Mouse (Mus musculus): Measurements from ENCODE around the gene Smyd3.
A peak's percentile ranks its signal among the peaks of the same experiment; 100 is the strongest.

Smyd3 gene

DNA sequence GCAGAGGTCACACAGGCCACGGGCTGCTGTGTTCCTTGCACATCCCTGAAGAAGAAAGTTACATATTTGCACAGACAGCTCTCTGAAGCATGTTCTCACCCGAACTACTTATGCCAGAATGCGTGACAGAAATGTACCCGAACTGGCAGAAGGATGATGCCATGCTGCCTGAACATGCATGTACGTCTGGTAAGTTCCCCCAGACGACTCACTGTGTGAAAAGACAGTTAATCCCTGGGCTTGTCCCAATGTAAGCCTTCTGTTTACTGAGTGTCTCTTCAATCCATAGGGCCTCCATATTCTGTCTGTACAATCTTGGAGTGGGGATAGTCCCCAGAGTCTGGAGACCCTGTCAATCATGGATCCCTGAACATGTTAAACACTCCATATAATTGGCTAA, 231.1 kb downstream of the Smyd3 start:
- DNase-seq (ENCODE audit: low spot score): no peak

DNA sequence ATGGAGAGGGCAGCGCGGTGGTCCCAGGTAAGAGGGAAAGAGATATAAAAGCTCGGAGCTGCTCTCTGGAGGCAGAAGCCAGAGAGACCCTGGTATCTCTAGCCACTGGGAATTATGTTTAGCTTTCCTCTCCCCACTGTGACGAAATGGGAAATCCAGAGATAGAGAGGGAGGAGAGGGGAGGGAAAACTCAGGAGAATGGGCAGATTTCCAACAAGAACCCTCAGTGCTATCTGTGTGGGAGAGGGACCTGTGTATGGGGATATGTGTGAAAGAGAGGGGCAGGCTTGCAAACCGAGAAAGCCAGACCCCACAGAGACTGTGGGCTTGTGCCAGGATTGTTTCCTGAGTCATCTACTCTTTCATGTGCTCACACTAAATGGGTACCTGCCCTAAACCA, 235.0 kb downstream of the Smyd3 start:
- DNase-seq (ENCODE audit: low spot score): no peak

DNA sequence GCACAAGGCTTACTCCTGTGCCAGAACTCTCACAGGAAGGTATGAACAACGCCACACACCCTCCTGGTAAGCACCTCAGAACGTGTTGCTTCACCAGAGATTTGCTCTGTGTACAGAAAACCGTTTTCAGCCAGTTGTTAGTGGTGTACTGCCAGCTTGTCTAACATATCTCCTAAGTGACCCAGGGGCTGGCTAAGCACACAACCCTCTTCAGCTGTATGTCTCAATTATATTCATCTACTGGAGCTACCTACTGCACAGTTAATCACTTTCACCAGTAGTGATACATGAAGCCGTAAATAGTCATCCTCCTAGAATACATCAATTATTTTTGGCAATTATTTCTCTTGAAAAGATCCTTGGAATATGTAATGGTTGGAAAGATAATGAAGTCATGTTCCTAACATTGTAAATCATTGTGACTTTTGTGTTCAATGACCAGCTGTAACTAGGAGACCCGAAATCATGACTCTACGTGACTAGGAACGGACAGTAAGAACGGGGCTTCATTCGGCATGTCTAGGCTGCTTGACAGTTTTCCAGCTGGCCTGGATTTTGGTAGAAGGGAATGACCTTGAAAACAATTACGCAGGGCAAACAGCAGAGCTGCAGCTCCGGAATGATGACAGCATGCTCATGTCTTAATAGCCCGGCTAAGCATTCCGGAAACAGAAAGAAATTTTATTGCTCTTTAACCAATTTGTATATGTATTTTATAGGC, 236.3 kb downstream of the Smyd3 start:
- DNase-seq (ENCODE audit: low spot score): no peak

DNA sequence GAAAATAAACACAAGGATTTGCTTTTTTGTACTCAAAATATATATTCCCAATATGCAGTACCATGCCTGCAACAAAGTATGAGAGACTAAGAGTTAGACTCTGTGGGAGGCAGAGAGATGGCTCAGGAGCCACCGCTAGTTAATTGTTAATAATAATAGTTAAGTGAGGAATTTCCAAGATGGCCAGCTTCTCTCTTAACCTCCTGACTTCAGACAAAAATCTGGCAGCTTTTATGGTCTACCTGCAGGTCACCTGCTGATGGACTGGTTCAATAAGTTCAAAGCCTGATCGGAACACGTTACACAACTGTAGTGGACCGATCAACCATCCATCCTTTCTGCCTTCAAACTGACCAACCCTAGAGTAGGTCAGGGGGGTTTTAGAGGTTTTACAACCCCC, 238.7 kb downstream of the Smyd3 start:
- no peak for DNase-seq (ENCODE audit: low spot score)

GRCm38 (mm10) chr1:179277346-179277745, 240.5 kb downstream of the Smyd3 start:
- DNase-seq (ENCODE audit: low spot score): no peak

DNA sequence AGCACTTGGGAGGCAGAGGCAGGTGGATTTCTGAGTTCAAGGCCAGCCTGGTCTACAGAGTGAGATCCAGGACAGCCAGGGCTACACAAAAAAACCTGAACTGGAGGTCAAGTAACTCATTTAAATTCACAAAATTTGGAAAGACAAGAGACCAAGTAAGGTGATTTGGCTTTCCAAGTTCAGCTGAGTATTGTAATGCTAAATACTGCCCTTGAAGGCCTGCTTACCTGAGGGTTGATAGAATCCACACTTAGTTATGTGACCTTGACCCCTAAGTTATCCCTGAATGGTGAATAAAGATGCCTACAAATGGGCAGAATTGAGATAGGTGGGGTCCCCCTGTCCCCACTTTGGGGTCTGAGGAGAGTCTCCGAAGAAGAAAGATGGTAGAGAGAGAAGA, 241.0 kb downstream of the Smyd3 start:
- no peak for DNase-seq (ENCODE audit: low spot score)

GRCm38 (mm10) chr1:179272926-179273325, 244.9 kb downstream of the Smyd3 start:
- DNase-seq (ENCODE audit: low spot score): no peak

DNA sequence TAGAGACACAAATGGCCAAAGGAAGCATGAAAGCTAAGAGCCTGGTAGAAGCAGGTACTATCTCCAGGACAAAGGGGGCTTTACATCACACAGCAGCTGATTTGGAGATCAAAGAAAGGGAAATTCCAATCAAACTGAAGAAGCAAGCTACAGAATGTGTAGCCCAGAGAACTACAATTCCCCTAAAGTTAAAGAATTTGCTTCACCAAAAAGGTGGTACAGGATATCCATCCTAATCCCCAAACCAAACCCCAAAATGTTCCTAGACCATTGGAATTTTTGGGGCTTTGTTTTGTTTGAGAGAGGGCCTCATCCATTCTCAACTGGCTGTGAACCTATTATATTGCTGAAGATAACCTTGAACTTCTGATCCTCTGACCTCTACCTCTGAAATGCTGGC, 245.5 kb downstream of the Smyd3 start:
- DNase-seq (ENCODE audit: low spot score): no peak

DNA sequence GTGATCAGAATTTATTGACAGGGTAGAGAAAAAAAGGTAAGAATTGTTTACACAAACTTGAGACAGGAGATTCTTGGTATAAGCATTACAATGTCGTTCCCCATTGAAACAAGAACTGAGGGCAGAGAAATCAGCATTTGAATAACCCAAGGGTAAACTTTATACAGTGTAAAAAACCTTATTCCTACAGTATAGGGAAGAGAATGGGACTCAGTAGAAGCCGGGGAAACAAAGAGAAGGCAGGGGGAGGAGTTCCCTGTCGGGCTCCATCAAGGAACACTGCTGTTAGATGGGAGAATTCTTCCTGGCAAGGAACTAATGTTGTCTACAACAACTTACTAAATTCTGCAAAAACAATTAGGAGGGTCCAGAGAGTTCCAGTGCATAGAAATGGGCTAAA, 250.9 kb downstream of the Smyd3 start:
- DNase-seq (ENCODE audit: low spot score): no peak

GRCm38 (mm10) chr1:179261496-179261966, 256.3 kb downstream of the Smyd3 start:
- no peak for DNase-seq (ENCODE audit: low spot score)

GRCm38 (mm10) chr1:179255826-179256512, 261.9 kb downstream of the Smyd3 start:
- DNase-seq (ENCODE audit: low spot score): no peak

- peak; percentile 63 for DNase-seq (ENCODE audit: low spot score)
Measured at GRCm38 (mm10) chr1:179254531-179254930, 263.3 kb downstream of the Smyd3 start.

GRCm38 (mm10) chr1:179252611-179253010, 265.2 kb downstream of the Smyd3 start:
- no peak for DNase-seq (ENCODE audit: low spot score)

GRCm38 (mm10) chr1:179250388-179250787, 267.5 kb downstream of the Smyd3 start:
- DNase-seq (ENCODE audit: low spot score): no peak

- DNase-seq (ENCODE audit: low spot score): no peak
Measured at GRCm38 (mm10) chr1:179243554-179243953, 274.3 kb downstream of the Smyd3 start.

GRCm38 (mm10) chr1:179240663-179241279, 277.1 kb downstream of the Smyd3 start:
- no peak for DNase-seq (ENCODE audit: low spot score)

DNA sequence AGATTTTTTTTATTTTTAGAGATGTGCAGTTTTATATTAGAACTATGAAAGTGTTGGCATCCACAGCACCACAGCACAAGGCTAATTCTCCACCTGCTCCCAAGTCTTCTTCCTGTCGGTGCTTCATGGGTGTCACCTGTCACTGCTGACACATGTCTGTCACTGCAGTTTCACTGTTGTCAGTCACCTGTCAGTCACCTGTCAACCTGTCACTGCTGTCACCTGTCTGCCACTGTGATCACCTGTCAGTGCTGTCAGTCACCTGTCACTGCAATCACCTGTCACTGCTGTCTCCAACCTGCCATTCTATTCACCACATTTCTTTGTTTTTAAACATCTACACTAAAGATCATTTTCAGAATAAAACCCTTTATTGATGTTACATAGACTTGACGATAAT, 279.2 kb downstream of the Smyd3 start:
- no peak for DNase-seq (ENCODE audit: low spot score)

DNA sequence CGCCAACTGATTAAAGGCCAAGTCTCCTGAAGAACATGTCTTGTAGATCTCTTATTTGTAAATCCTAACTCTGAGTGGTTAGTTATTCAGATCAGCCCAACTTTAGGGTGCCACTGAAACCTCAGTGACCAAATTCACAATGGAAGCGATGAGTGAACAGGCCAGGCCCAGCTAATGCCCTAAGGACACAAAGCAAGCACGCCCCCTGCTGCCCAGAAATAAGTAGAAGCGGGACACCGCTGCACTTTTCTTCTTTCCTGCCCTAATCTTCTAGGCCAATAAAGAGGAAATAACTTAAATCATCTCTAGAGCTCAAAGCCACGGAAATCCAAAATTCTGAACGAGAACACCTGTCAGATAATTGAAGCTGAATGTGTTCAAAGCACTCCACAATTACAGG, 279.9 kb downstream of the Smyd3 start:
- no peak for DNase-seq (ENCODE audit: low spot score)

DNA sequence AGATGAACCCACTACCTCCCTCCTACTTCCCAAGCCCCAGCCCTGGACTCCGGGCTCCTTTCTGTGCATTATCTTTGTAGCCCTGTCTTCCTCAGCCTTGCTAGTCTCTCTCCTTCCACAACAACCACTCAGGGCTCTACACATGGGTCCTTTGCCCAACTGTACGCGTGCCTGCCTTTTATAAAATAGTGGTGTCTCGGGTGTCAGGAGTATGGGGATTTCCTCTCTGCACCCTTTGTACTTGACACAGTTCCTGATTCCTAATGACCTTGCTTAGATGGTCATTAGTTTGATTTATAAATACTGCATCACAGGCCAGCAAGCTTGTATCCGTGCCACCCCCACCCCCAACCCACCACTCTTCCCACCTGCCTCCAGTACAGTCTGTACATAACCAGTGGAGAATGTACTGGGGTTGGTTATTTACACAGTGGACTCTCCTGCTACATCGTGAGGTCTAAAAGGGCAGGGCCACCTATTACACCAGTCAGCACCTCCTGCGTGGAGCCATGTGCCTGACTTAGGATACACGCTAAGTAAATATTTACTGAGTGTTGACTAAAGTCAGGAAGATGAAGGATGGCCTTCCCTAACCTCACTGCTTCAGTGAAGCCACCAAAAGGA, 281.5 kb downstream of the Smyd3 start:
- DNase-seq (ENCODE audit: low spot score): no peak

GRCm38 (mm10) chr1:179231777-179232661, 285.8 kb downstream of the Smyd3 start:
- DNase-seq (ENCODE audit: low spot score): peak; percentile 91

DNA sequence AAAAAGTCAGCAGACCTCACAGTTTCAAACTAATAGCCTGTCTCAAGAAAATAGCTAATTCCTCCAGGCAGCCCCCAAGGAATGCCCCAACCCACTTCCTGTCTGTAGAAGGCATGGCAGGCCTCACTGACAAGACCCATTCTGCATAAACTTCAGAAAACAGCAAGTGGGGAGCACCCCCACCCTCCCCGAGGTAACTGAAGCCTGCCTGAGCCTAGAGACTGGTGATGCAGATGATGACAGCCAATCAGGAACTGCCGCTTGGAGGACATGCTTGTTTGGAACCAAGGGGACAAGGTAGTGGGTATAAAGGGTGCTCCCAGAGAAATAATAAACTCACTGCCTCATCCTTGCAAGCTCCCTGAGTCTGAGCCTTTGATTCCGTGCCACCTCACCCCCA, 288.3 kb downstream of the Smyd3 start:
- no peak for DNase-seq (ENCODE audit: low spot score)

DNA sequence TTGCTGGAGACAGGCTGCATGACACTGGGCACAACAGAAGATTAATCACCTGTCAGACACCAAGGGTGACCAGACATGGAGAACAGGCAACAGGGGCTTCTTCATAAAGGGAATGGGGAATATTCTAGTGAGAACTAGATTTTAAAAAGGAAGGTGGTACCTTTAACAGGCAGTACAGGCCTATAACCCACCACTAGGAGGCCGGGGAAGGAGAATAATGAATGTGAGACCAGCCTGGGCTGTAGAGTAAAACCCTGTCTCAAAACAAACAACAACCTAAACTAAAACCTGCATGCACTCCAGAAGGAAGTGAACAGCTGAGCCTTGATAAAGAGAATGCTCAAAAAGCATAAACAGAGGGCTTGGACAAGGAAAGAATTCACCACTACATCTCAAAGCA, 297.6 kb downstream of the Smyd3 start:
- DNase-seq (ENCODE audit: low spot score): no peak

Measured in retina, embryonic 14.5 days (tissue).